Mouse (Mus musculus): Measurements from ENCODE around the gene Nrn1l. TPM values are rescaled to one million over a fixed set of nuclear protein-coding genes. Genes with fewer than 3 reads are reported as not detected.

Gene Nrn1l
- polyA plus RNA-seq, 1 experiment, result 5.3 TPM

- peak; percentile 90 to 94 for DNase-seq
- Histone ChIP-seq H3K4me1 (ENCODE audit: control insufficient read depth, insufficient read depth, low read length) (no peaks in the 10 kb centered on the region; the same call in 1 of the 2 replicates), H3K4me3 (replicated peaks; ENCODE audit: insufficient read depth, low read depth, low read length) (peak within 1 kb of the TSS; percentile 99), H3K27ac (ENCODE audit: insufficient read depth, low read length) (peak within 1 kb of the TSS; percentile 93), H3K27me3 (ENCODE audit: control insufficient read depth, insufficient read depth, low read length) (no peaks in the 10 kb centered on the region)
- WGBS, result under 1% methylated on average over 43 of the region's 43 CpGs
- TF ChIP-seq POLR2A (IDR thresholded peaks at IDR 0.05; ENCODE audit: borderline replicate concordance, insufficient read depth, low read length) (no peak), CTCF (IDR thresholded peaks at IDR 0.05; ENCODE audit: borderline replicate concordance, insufficient read depth, low read depth, low read length) (peak; percentile 83)
These were observed 38.6 kb upstream of the Nrn1l start, which contains the start of gene Thap11 for GRCm38 (mm10) chr8:105854715-105855216. TSS of gene Thap11 (plus strand) at chr8:105855132.

- peak in 1 of 2 experiments; percentile 58 for DNase-seq
- peak overlapping the region; percentile 99 for H3K4me3 ChIP-seq (replicated peaks; ENCODE audit: insufficient read depth, low read depth, low read length)
- peak overlapping the region; percentile 49 for H3K27ac ChIP-seq (ENCODE audit: insufficient read depth, low read length)
- TF ChIP-seq CTCF (IDR thresholded peaks at IDR 0.05; ENCODE audit: borderline replicate concordance, insufficient read depth, low read depth, low read length) (no peak), POLR2A (IDR thresholded peaks at IDR 0.05; ENCODE audit: borderline replicate concordance, insufficient read depth, low read length) (no peak)
- WGBS, result under 1% methylated on average over 71 of the region's 71 CpGs
- no peaks in the 10 kb centered on the region; the same call in 1 of the 2 replicates for H3K4me1 ChIP-seq (ENCODE audit: control insufficient read depth, insufficient read depth, low read length)
- no peaks in the 10 kb centered on the region for H3K27me3 ChIP-seq (ENCODE audit: control insufficient read depth, insufficient read depth, low read length)
These were observed 37.9 kb upstream of the Nrn1l start for GRCm38 (mm10) chr8:105855248-105856167.

GRCm38 (mm10) chr8:105856168-105856835 lies 37.1 kb upstream of the Nrn1l start:
- H3K27ac ChIP-seq (ENCODE audit: insufficient read depth, low read length), result peak overlapping the region; percentile 49
- TF ChIP-seq POLR2A (IDR thresholded peaks at IDR 0.05; ENCODE audit: borderline replicate concordance, insufficient read depth, low read length), result no peak
- no peak for TF ChIP-seq CTCF (IDR thresholded peaks at IDR 0.05; ENCODE audit: borderline replicate concordance, insufficient read depth, low read depth, low read length)
- no peaks in the 10 kb centered on the region; the same call in 1 of the 2 replicates for H3K4me1 ChIP-seq (ENCODE audit: control insufficient read depth, insufficient read depth, low read length)
- WGBS, result 5% methylated on average over 15 of the region's 15 CpGs
- no peaks in the 10 kb centered on the region for H3K27me3 ChIP-seq (ENCODE audit: control insufficient read depth, insufficient read depth, low read length)
- peak in 1 of 2 experiments; percentile 50 for DNase-seq
- peak overlapping the region; percentile 99 for H3K4me3 ChIP-seq (replicated peaks; ENCODE audit: insufficient read depth, low read depth, low read length)

GRCm38 (mm10) chr8:105858495-105858894 lies 34.9 kb upstream of the Nrn1l start:
- Histone ChIP-seq H3K4me3 (replicated peaks; ENCODE audit: insufficient read depth, low read depth, low read length) (no peak overlapping the region), H3K4me1 (ENCODE audit: control insufficient read depth, insufficient read depth, low read length) (peaks cover 9% of the 10 kb centered on the region; the same call in 1 of the 2 replicates), H3K27ac (ENCODE audit: insufficient read depth, low read length) (no peak overlapping the region), H3K27me3 (ENCODE audit: control insufficient read depth, insufficient read depth, low read length) (no peaks in the 10 kb centered on the region)
- WGBS, result 80% methylated on average over 5 of the region's 5 CpGs
- TF ChIP-seq POLR2A (IDR thresholded peaks at IDR 0.05; ENCODE audit: borderline replicate concordance, insufficient read depth, low read length), result no peak
- TF ChIP-seq CTCF (IDR thresholded peaks at IDR 0.05; ENCODE audit: borderline replicate concordance, insufficient read depth, low read depth, low read length), result no peak
- DNase-seq, result no peak

- TF ChIP-seq CTCF (IDR thresholded peaks at IDR 0.05; ENCODE audit: borderline replicate concordance, insufficient read depth, low read depth, low read length) (no peak), POLR2A (IDR thresholded peaks at IDR 0.05; ENCODE audit: borderline replicate concordance, insufficient read depth, low read length) (no peak)
- 70% methylated on average over 5 of the region's 5 CpGs for WGBS
- no peak overlapping the region for H3K4me3 ChIP-seq (replicated peaks; ENCODE audit: insufficient read depth, low read depth, low read length)
- peaks cover 9% of the 10 kb centered on the region; the same call in 1 of the 2 replicates for H3K4me1 ChIP-seq (ENCODE audit: control insufficient read depth, insufficient read depth, low read length)
- H3K27me3 ChIP-seq (ENCODE audit: control insufficient read depth, insufficient read depth, low read length), result no peaks in the 10 kb centered on the region
- no peak for DNase-seq
- H3K27ac ChIP-seq (ENCODE audit: insufficient read depth, low read length), result no peak overlapping the region
These were observed 34.1 kb upstream of the Nrn1l start for GRCm38 (mm10) chr8:105859314-105859713.

- DNase-seq, result peak; percentile 92 to 98
- peaks cover 9% of the 10 kb centered on the region; the same call in 1 of the 2 replicates for H3K4me1 ChIP-seq (ENCODE audit: control insufficient read depth, insufficient read depth, low read length)
- H3K4me3 ChIP-seq (replicated peaks; ENCODE audit: insufficient read depth, low read depth, low read length), result peak within 1 kb of the TSS; percentile 72
- H3K27ac ChIP-seq (ENCODE audit: insufficient read depth, low read length), result peak within 1 kb of the TSS; percentile 86
- no peaks in the 10 kb centered on the region for H3K27me3 ChIP-seq (ENCODE audit: control insufficient read depth, insufficient read depth, low read length)
- WGBS, result 1% methylated on average over 59 of the region's 59 CpGs
- TF ChIP-seq CTCF (IDR thresholded peaks at IDR 0.05; ENCODE audit: borderline replicate concordance, insufficient read depth, low read depth, low read length) (no peak), POLR2A (IDR thresholded peaks at IDR 0.05; ENCODE audit: borderline replicate concordance, insufficient read depth, low read length) (peak; percentile 56; the same call in 1 of the 2 replicates)
These were observed 33.0 kb upstream of the Nrn1l start, which contains the start of gene Nutf2 for GRCm38 (mm10) chr8:105860143-105860981. TSS of gene Nutf2 (plus strand) at chr8:105860580.

GRCm38 (mm10) chr8:105861951-105862350 lies 31.4 kb upstream of the Nrn1l start:
- Histone ChIP-seq H3K4me1 (ENCODE audit: control insufficient read depth, insufficient read depth, low read length) (peaks cover 9% of the 10 kb centered on the region), H3K4me3 (replicated peaks; ENCODE audit: insufficient read depth, low read depth, low read length) (peak overlapping the region; percentile 72), H3K27ac (ENCODE audit: insufficient read depth, low read length) (no peak overlapping the region), H3K27me3 (ENCODE audit: control insufficient read depth, insufficient read depth, low read length) (no peaks in the 10 kb centered on the region)
- DNase-seq, result no peak
- 0% methylated on average over 1 of the region's 1 CpGs for WGBS
- TF ChIP-seq POLR2A (IDR thresholded peaks at IDR 0.05; ENCODE audit: borderline replicate concordance, insufficient read depth, low read length) (no peak), CTCF (IDR thresholded peaks at IDR 0.05; ENCODE audit: borderline replicate concordance, insufficient read depth, low read depth, low read length) (no peak)
